Comparison of ENCODE assay signal across 14 mouse cellular contexts in genomic region chr9:61445711-61446222, GRCm38 (mm10).
A peak's percentile ranks its signal among the peaks of the same experiment; 100 is the strongest.
DNase-seq lines count a peak whose midpoint lies in the region; ATAC-seq and TF ChIP-seq lines count a peak whose summit lies in the region.
"Had no signal": no experiment of that assay in that cellular context is flagged by ENCODE, and none has a peak within 500 bp of the region (broad histone marks: within the 10 kb centered on the region; RNA-seq: fewer than 3 reads in every experiment).

No protein-coding gene starts in this region.

- no peak for ATAC-seq in forebrain, postnatal 0 days
- ATAC-seq: forebrain, embryonic 16.5 days; inflammation-experienced regulatory T-cells, adult 6 months had no signal

- no peak overlapping the region for H3K4me2 ChIP-seq in forebrain, postnatal 0 days (ENCODE audit: low read depth)

- H3K27me3 ChIP-seq in forebrain, embryonic 10.5 days (ENCODE audit: poor library complexity, severe bottlenecking) = peaks cover 58% of the 10 kb centered on the region
- H3K27me3 ChIP-seq in forebrain, postnatal 0 days (ENCODE audit: insufficient read depth, low read length) = 0 out of 2 replicates have a peak, but pooled peaks cover 3% of the 10 kb centered on the region
- peaks cover 42% of the 10 kb centered on the region for H3K27me3 ChIP-seq in heart, embryonic 10.5 days (ENCODE audit: insufficient read depth, poor library complexity, severe bottlenecking)

- H3K9me3 ChIP-seq in forebrain, embryonic 10.5 days = no peaks in the 10 kb centered on the region
- no peaks in the 10 kb centered on the region for H3K9me3 ChIP-seq in forebrain, postnatal 0 days (ENCODE audit: low read length)
- no peaks in the 10 kb centered on the region for H3K9me3 ChIP-seq in heart, embryonic 10.5 days

- peaks cover 66% of the 10 kb centered on the region for H3K4me1 ChIP-seq in forebrain, embryonic 10.5 days
- H3K4me1 ChIP-seq in forebrain, postnatal 0 days (ENCODE audit: insufficient read depth) = no peaks in the 10 kb centered on the region
- peaks cover 33% of the 10 kb centered on the region for H3K4me1 ChIP-seq in heart, embryonic 10.5 days

- H3K4me3 ChIP-seq in forebrain, embryonic 10.5 days = no peak overlapping the region
- H3K4me3 ChIP-seq in forebrain, postnatal 0 days (ENCODE audit: low read depth, low read length) = no peak overlapping the region
- H3K4me3 ChIP-seq in heart, embryonic 10.5 days = no peak overlapping the region
- H3K4me3 ChIP-seq: left cerebral cortex, adult 2 months had no signal

- TF ChIP-seq CTCF in forebrain, postnatal 0 days (IDR thresholded peaks at IDR 0.05; ENCODE audit: low read depth) = no peak

- no peaks in the 10 kb centered on the region for H3K36me3 ChIP-seq in forebrain, embryonic 10.5 days (replicated peaks)
- H3K36me3 ChIP-seq in forebrain, postnatal 0 days (ENCODE audit: insufficient read depth) = no peaks in the 10 kb centered on the region
- H3K36me3 ChIP-seq in heart, embryonic 10.5 days = no peaks in the 10 kb centered on the region

- H3K27ac ChIP-seq in forebrain, embryonic 10.5 days = peak overlapping the region; percentile 72
- H3K27ac ChIP-seq in forebrain, postnatal 0 days (ENCODE audit: low read depth, low read length) = no peak overlapping the region
- H3K27ac ChIP-seq in heart, embryonic 10.5 days = peak overlapping the region; percentile 50; the same call in 1 of the 2 replicates
- H3K27ac ChIP-seq: left cerebral cortex, adult 2 months had no signal

- no peak overlapping the region for H3K9ac ChIP-seq in forebrain, postnatal 0 days

- DNase-seq in forebrain, embryonic 10.5 days (ENCODE audit: extremely low spot score, low spot score) = no peak
- no peak for DNase-seq in forebrain, postnatal 0 days
- peak; percentile 33 for DNase-seq in testis, postnatal 14 days (ENCODE audit: low spot score)
- no peak for DNase-seq in testis, postnatal 10 days (ENCODE audit: low spot score)
- no peak for DNase-seq in heart, embryonic 10.5 days (ENCODE audit: low spot score)
- DNase-seq in skeletal muscle tissue, adult 2 months (ENCODE audit: low read depth, low spot score) = peak; percentile 87
- DNase-seq in right cerebral cortex, postnatal 10 days (ENCODE audit: low spot score in 2 of 2) = no peak
- DNase-seq in right cerebral cortex, postnatal 14 days = no peak
- DNase-seq: adrenal gland, postnatal 10 days; cerebellum, adult 9-10 months; lung, adult 18-20 months had no signal

- 4% methylated on average over 5 of the region's 5 CpGs for WGBS in forebrain, embryonic 10.5 days
- 14% methylated on average over 5 of the region's 5 CpGs for WGBS in forebrain, postnatal 0 days
- 8% methylated on average over 5 of the region's 5 CpGs for WGBS in heart, embryonic 10.5 days

Comparison
In these comparisons a context has a peak if more than half of its experiments do, and no peak if none do; other contexts are left out.
1. DNase-seq: peak in testis, postnatal 14 days (single experiment) and skeletal muscle tissue, adult 2 months (single experiment); none in forebrain, embryonic 10.5 days (single experiment), forebrain, postnatal 0 days (single experiment), testis, postnatal 10 days (single experiment), heart, embryonic 10.5 days (single experiment), right cerebral cortex, postnatal 10 days (0 of 2) and right cerebral cortex, postnatal 14 days (single experiment).